Comparison of ENCODE assay signal across 20 mouse cellular contexts in genomic region chr3:127917549-127917948, GRCm38 (mm10). TPM values are rescaled to one million over a fixed set of nuclear protein-coding genes. Genes with fewer than 3 reads are reported as not detected.
DNase-seq lines count a peak whose midpoint lies in the region; ATAC-seq and TF ChIP-seq lines count a peak whose summit lies in the region.
"Had no signal": no experiment of that assay in that cellular context is flagged by ENCODE, and none has a peak within 500 bp of the region (broad histone marks: within the 10 kb centered on the region; RNA-seq: fewer than 3 reads in every experiment).

No protein-coding gene starts in this region.

- no peak overlapping the region for H3K27ac ChIP-seq in liver, embryonic 14.5 days
- no peak overlapping the region for H3K27ac ChIP-seq in liver, postnatal 0 days (ENCODE audit: low read depth)
- H3K27ac ChIP-seq in kidney, embryonic 16.5 days (ENCODE audit: low read length): no peak overlapping the region
- H3K27ac ChIP-seq in heart, embryonic 12.5 days (ENCODE audit: poor library complexity, severe bottlenecking): no peak overlapping the region
- H3K27ac ChIP-seq: forebrain, embryonic 12.5 days; forebrain, embryonic 15.5 days; heart, embryonic 10.5 days; hindbrain, embryonic 12.5 days; hindbrain, embryonic 15.5 days had no signal

- no peak overlapping the region for H3K9ac ChIP-seq in liver, embryonic 14.5 days (replicated peaks)
- no peak overlapping the region for H3K9ac ChIP-seq in liver, postnatal 0 days (replicated peaks)
- no peak overlapping the region for H3K9ac ChIP-seq in kidney, embryonic 16.5 days (replicated peaks; ENCODE audit: low read length)
- H3K9ac ChIP-seq in heart, embryonic 12.5 days: no peak overlapping the region
- H3K9ac ChIP-seq: forebrain, embryonic 12.5 days; forebrain, embryonic 15.5 days; hindbrain, embryonic 12.5 days; hindbrain, embryonic 15.5 days had no signal

- DNase-seq in heart, adult 11 months: peak; percentile 13
- no peak for DNase-seq in heart, adult 8-10 months (ENCODE audit: low spot score)
- no peak for DNase-seq in G1E (ENCODE audit: low spot score)
- no peak for DNase-seq in liver, embryonic 14.5 days (ENCODE audit: low read depth in 3 of 3, low spot score in 3 of 3)
- DNase-seq in liver, postnatal 0 days: no peak
- DNase-seq: adrenal gland, adult 8-10 months; adrenal gland, postnatal 25 days; cerebellum, adult 18-20 months; cerebellum, adult 9-10 months; cerebellum, postnatal 14 days; gastrocnemius, postnatal 14 days; heart, adult 18-20 months had no signal

- no peak for TF ChIP-seq EP300 in liver, embryonic 14.5 days (IDR thresholded peaks at IDR 0.05; ENCODE audit: low read depth)
- no peak for TF ChIP-seq EP300 in liver, postnatal 0 days (IDR thresholded peaks at IDR 0.05; ENCODE audit: low read depth)

- ATAC-seq in G1E (ENCODE audit: extremely low read depth, insufficient number of reproducible peaks, low FRiP score, poor library complexity, severe bottlenecking): peak; percentile 57
- no peak for ATAC-seq in liver, embryonic 14.5 days (ENCODE audit: insufficient read depth)
- no peak for ATAC-seq in liver, postnatal 0 days
- no peak for ATAC-seq in kidney, embryonic 16.5 days (ENCODE audit: low FRiP score, low TSS enrichment)
- no peak for ATAC-seq in heart, embryonic 12.5 days (ENCODE audit: insufficient number of reproducible peaks, low FRiP score)
- ATAC-seq: forebrain, embryonic 15.5 days had no signal

- peaks cover 29% of the 10 kb centered on the region for H3K4me1 ChIP-seq in G1E (ENCODE audit: insufficient read depth, low read depth, low read length)
- peaks cover 12 to 21% of the 10 kb centered on the region in 2 experiments for H3K4me1 ChIP-seq in liver, embryonic 14.5 days (replicated peaks; ENCODE audit: control insufficient read depth in 2 of 2, insufficient read depth in 2 of 2, low read length in 1 of 2)
- peaks cover 12% of the 10 kb centered on the region for H3K4me1 ChIP-seq in liver, postnatal 0 days (ENCODE audit: insufficient read depth)
- H3K4me1 ChIP-seq in kidney, embryonic 16.5 days (ENCODE audit: insufficient read depth, low read length): no peaks in the 10 kb centered on the region
- 0 out of 2 replicates have a peak, but pooled peaks cover 3% of the 10 kb centered on the region for H3K4me1 ChIP-seq in heart, embryonic 12.5 days (replicated peaks)
- H3K4me1 ChIP-seq: forebrain, embryonic 12.5 days; forebrain, embryonic 15.5 days; hindbrain, embryonic 12.5 days had no signal

- H3K27me3 ChIP-seq in G1E (ENCODE audit: insufficient read depth, low read length): no peaks in the 10 kb centered on the region
- no peaks in the 10 kb centered on the region; the same call in 1 of the 2 replicates for H3K27me3 ChIP-seq in liver, embryonic 14.5 days (ENCODE audit: control insufficient read depth, insufficient read depth, low read length)
- H3K27me3 ChIP-seq in liver, postnatal 0 days (ENCODE audit: insufficient read depth, low read length): no peaks in the 10 kb centered on the region
- H3K27me3 ChIP-seq in kidney, embryonic 16.5 days (ENCODE audit: insufficient read depth, low read length): no peaks in the 10 kb centered on the region
- no peaks in the 10 kb centered on the region for H3K27me3 ChIP-seq in heart, embryonic 12.5 days (replicated peaks)
- H3K27me3 ChIP-seq: CH12.LX; forebrain, embryonic 12.5 days; forebrain, embryonic 15.5 days; hindbrain, embryonic 12.5 days; hindbrain, embryonic 15.5 days had no signal

- no peaks in the 10 kb centered on the region for H3K36me3 ChIP-seq in G1E (replicated peaks)
- no peaks in the 10 kb centered on the region for H3K36me3 ChIP-seq in liver, embryonic 14.5 days (replicated peaks; ENCODE audit: control insufficient read depth, insufficient read depth, low read depth)
- H3K36me3 ChIP-seq in liver, postnatal 0 days (replicated peaks; ENCODE audit: insufficient read depth, low read length): no peaks in the 10 kb centered on the region
- H3K36me3 ChIP-seq in kidney, embryonic 16.5 days (ENCODE audit: insufficient read depth, low read length): no peaks in the 10 kb centered on the region
- H3K36me3 ChIP-seq in heart, embryonic 12.5 days: no peaks in the 10 kb centered on the region
- H3K36me3 ChIP-seq: forebrain, embryonic 12.5 days; forebrain, embryonic 15.5 days; heart, embryonic 10.5 days; hindbrain, embryonic 12.5 days; hindbrain, embryonic 15.5 days had no signal

- no peak for TF ChIP-seq CTCF in G1E (IDR thresholded peaks at IDR 0.05; ENCODE audit: low read depth, low read length)
- TF ChIP-seq CTCF in liver, embryonic 14.5 days (IDR thresholded peaks at IDR 0.05; ENCODE audit: low read depth): no peak
- TF ChIP-seq CTCF in liver, postnatal 0 days (IDR thresholded peaks at IDR 0.05; ENCODE audit: low read depth): no peak

- WGBS in liver, embryonic 14.5 days (ENCODE audit: insufficient replicate concordance): 61% methylated on average over 3 of the region's 3 CpGs
- WGBS in liver, postnatal 0 days (ENCODE audit: insufficient replicate concordance): 73% methylated on average over 3 of the region's 3 CpGs
- 94% methylated on average over 3 of the region's 3 CpGs for WGBS in kidney, embryonic 16.5 days
- WGBS in heart, embryonic 12.5 days: 86% methylated on average over 3 of the region's 3 CpGs

- H3K4me3 ChIP-seq in G1E (ENCODE audit: low read depth, low read length): no peak overlapping the region; the same call in 1 of the 2 replicates
- peak overlapping the region in 1 of 2 experiments; percentile 19; a peak in 2 of 4 replicates for H3K4me3 ChIP-seq in liver, embryonic 14.5 days (ENCODE audit: insufficient read depth in 1 of 2, low read depth in 2 of 2, low read length in 2 of 2)
- peak overlapping the region; percentile 17; the same call in 1 of the 2 replicates for H3K4me3 ChIP-seq in liver, postnatal 0 days (ENCODE audit: low read depth, low read length)
- no peak overlapping the region for H3K4me3 ChIP-seq in kidney, embryonic 16.5 days (ENCODE audit: low read length)
- H3K4me3 ChIP-seq in heart, embryonic 12.5 days: no peak overlapping the region
- H3K4me3 ChIP-seq: forebrain, embryonic 12.5 days; forebrain, embryonic 15.5 days; heart, embryonic 10.5 days; hindbrain, embryonic 12.5 days; hindbrain, embryonic 15.5 days had no signal

- H3K4me2 ChIP-seq in liver, embryonic 14.5 days (ENCODE audit: low read depth): peak overlapping the region; percentile 59
- peak overlapping the region; percentile 50 for H3K4me2 ChIP-seq in liver, postnatal 0 days (ENCODE audit: low read depth, low read length)
- no peak overlapping the region for H3K4me2 ChIP-seq in kidney, embryonic 16.5 days (replicated peaks; ENCODE audit: low read depth, low read length)
- no peak overlapping the region for H3K4me2 ChIP-seq in heart, embryonic 12.5 days
- H3K4me2 ChIP-seq: forebrain, embryonic 12.5 days; forebrain, embryonic 15.5 days; hindbrain, embryonic 12.5 days; hindbrain, embryonic 15.5 days had no signal

- H3K9me3 ChIP-seq in G1E (replicated peaks): no peaks in the 10 kb centered on the region
- no peaks in the 10 kb centered on the region for H3K9me3 ChIP-seq in liver, embryonic 14.5 days (ENCODE audit: control insufficient read depth, low read length)
- H3K9me3 ChIP-seq in liver, postnatal 0 days (ENCODE audit: low read length): no peaks in the 10 kb centered on the region
- H3K9me3 ChIP-seq in kidney, embryonic 16.5 days (ENCODE audit: low read length): no peaks in the 10 kb centered on the region
- H3K9me3 ChIP-seq in heart, embryonic 12.5 days (replicated peaks): no peaks in the 10 kb centered on the region
- H3K9me3 ChIP-seq: forebrain, embryonic 12.5 days; forebrain, embryonic 15.5 days; heart, embryonic 10.5 days; hindbrain, embryonic 12.5 days; hindbrain, embryonic 15.5 days had no signal

RNA-seq across cellular contexts. Expression of gene Fam241a, which starts 21.4 kb away (rescaled TPM):
- total RNA-seq in heart, adult 8-10 months (2022): 1 to 10 TPM; 3.1 to 4.4 (median 3.9) TPM
- total RNA-seq in G1E (2014; fragmentation: Nextera tagmentation): 16.8 and 27.7 TPM in 2 replicates
- total RNA-seq in G1E (2017): 49.3 and 49.7 TPM in 2 replicates
- 22.5 and 27.2 TPM in 2 replicates for polyA plus RNA-seq in G1E (2012)
- 16.9 and 24.2 TPM in 2 replicates for polyA plus RNA-seq in liver, embryonic 14.5 days (2012; rRNA removed)
- polyA plus RNA-seq in liver, embryonic 14.5 days (2014; fragmentation: Nextera tagmentation; extraction: Ambion mirVana): 51.9 and 56.9 TPM in 2 replicates
- polyA plus RNA-seq in liver, postnatal 0 days (2015; fragmentation: Nextera tagmentation; extraction: Ambion mirVana): 25.5 and 28.2 TPM in 2 replicates
- 3.7 and 5.0 TPM in 2 replicates for polyA plus RNA-seq in kidney, embryonic 16.5 days (2015; fragmentation: Nextera tagmentation; extraction: Ambion mirVana)
- 11.7 and 12.2 TPM in 2 replicates for polyA plus RNA-seq in heart, embryonic 12.5 days (2016; fragmentation: Nextera tagmentation; extraction: Ambion mirVana)

Comparison
In these comparisons a context has a peak if more than half of its experiments do, and no peak if none do; other contexts are left out.
1. H3K4me2 ChIP-seq: peak in liver, embryonic 14.5 days (single experiment) and liver, postnatal 0 days (single experiment); none in kidney, embryonic 16.5 days (single experiment) and heart, embryonic 12.5 days (single experiment).